Mouse (Mus musculus) kidney, adult 2 months (tissue): ENCODE results near the gene Ppp1r13b.

ENCODE experiments used
- CTCF ChIP-seq: fragments of 200-500 bp; conservative IDR thresholded peaks from 2 replicates; pipeline ENCODE4 v1.5.1; 2011; ENCODE audit warnings: low read depth, mild to moderate bottlenecking, control low read depth, low read length, moderate library complexity, mixed read lengths; ENCODE audit not compliant: insufficient read depth, insufficient read length
- POLR2A ChIP-seq: fragments of 200-500 bp; IDR thresholded peaks from one replicate; pipeline ENCODE4 v1.6.1; 2011; ENCODE audit warnings: low read depth, low read length, control low read depth

- no peak for TF ChIP-seq POLR2A
- no peak for TF ChIP-seq CTCF
Measured at GRCm38 (mm10) chr12:111829447-111829846, 78.5 kb downstream of the Ppp1r13b start.
